Mouse (Mus musculus) bone marrow macrophage, adult 2 months (primary cell): ENCODE results near the gene Kif13a.

Experiments
- CTCF ChIP-seq: IDR thresholded peaks from 2 replicates; pipeline ENCODE4 v1.5.1; 2012; ENCODE audit warnings: low read depth, mild to moderate bottlenecking, low read length, moderate library complexity
- POLR2A ChIP-seq: IDR thresholded peaks from 2 replicates; pipeline ENCODE4 v1.6.1; 2012; ENCODE audit warnings: mild to moderate bottlenecking, low read depth, low read length, borderline replicate concordance

DNA sequence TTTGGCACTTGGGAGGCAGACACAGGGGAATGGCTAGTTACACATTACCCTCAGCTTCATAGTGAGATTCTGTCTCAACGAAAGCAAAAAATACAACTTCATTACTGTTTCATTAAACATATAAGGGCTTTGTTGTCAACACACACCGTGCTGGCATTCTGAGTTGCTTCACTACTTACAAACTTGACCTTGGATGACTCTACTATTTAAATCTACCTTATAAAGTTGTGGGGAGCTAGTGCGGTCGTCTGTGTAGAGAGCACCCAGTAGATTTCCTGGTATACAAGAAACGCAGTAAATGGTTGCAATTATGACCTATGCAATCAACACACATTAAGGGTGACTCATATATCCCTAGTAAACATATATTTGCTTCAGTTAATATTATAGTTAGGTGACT, 201.3 kb downstream of the Kif13a start:
- no peak for TF ChIP-seq POLR2A
- TF ChIP-seq CTCF: no peak
